Mouse (Mus musculus): ENCODE data around the gene Adcy6.

DNA sequence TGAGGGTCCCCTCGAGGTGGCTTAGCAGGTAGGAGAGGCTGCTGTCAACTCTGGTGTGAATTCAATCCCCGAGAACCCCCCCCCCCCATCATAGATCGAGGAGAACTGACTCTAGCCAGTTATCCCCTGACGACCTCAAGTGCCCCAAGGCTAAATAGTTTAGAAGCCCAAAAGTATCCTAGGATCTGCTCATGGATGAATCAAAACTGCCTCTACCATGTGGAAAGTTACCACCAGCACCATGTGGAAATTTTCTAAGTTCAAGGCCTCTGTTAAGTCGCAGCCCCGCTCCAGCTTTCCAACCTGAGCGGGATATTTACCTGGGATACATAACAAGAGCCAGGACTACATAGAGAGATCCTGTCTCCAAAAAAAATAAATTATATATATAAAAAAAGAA, 40.7 kb downstream of the Adcy6 start:
- TF ChIP-seq POLR2A (IDR thresholded peaks at IDR 0.05; ENCODE audit: extremely low read depth, insufficient read depth, low read length) (no peak), CTCF (IDR thresholded peaks at IDR 0.05; ENCODE audit: extremely low read depth, insufficient read depth, low read length) (no peak)

Measured in cortical plate, adult 2 months (tissue).